Mouse (Mus musculus) urinary bladder, adult 18-20 months (tissue): ENCODE measurements around the gene Epha4.
A peak's percentile ranks its signal among the peaks of the same experiment; 100 is the strongest.

ENCODE experiments used
- DNase-seq, 2 experiments: peaks; one replicate each; pipeline ENCODE4 v3.0.0; 2022; ENCODE audit warnings: low spot score in 2 of 2, mixed read lengths in 2 of 2

Epha4 gene

DNA sequence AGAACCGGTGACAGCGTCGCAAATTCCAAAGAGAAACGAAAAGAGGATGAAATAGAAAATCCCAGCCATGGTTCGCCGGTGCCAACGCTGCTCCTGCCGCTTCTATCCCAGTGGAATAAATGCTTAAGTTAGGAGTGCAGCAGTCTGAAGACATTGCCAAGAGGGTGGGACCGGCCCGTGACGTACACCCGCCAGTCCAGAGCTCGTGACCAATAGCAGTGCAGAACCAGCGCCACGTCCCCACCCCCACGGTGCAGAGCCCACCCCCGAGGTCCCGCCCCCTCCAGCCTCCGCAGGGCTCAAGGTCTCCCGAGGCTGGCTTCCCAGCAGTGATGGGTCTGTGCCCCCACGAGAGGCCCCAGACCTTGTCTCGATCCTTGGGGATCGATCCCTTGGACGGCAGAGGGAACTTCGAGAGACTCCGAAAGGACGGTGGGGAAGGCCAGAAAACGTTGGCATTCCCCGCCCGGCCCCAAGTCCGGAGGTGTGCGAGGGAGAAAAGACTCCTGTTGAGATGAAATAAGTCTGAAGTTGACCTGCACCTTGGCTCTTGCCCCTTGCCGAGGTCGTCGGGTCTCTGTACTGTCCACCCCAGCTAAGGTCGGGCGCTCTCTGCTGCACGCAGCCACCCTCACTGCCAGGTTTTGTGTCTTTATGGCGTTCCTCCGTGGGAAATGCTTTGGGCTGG lies at the start of gene Epha4:
Gene Epha4 (minus strand): TSS at position 126 of the 688 bp plus-strand sequence.
- peak; percentile 82 to 90 for DNase-seq

DNA sequence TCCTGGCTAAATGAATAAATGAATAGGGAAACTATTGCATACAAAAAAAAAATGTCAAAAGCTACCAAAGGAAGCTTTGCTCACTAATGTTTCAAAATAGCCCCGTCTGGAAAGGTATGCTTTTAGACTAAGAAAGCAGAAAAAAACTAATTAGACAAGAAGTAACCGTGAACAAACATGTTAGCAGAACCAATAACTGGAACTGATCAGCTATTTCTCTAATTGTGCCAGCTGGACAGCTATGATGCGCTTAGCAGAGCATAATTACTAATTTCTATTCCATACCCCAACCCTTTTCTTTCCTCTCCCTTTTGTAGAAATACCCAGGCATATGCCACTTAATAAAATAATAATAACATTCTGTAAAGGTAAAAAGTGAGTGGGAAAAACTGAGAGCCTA lies 41.3 kb upstream of the Epha4 start:
- no peak for DNase-seq

DNA sequence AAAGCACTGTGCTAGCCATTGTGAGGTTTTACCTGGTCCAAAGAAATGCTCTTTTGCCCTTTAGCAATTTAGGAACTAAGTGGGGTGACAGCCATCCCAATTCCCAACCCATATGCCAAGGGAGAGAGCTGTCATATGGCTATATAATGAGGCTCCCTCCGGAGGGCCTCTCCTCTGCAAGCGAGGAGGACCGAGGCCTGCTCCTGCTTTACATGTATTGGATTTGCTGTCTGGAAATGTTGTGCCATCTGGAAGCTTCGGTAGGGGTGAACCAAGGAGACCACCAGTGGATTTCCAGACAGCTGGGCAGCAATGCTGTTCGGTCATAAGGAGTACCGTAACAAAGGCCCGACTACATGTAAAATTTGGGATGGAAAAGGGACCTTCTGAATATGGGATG lies 37.0 kb upstream of the Epha4 start:
- no peak for DNase-seq

DNA sequence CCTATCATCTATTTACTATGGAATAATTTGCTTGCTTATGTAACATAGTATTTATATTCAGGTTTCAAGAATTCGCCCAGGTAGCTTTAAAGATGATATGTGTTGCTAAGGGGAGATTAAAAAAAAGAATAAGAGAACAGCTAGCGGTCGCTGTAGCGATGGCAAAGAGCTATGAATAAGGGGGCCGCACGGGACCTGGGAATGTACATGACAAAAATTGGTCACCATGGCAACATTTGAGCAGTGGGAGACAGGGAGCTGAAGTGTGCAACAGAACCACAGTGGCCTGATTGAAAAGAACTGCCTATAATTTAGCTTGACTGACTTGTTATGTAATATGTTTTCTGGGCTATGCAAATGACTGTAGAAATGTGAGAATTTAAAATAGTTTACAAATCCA lies 30.8 kb upstream of the Epha4 start:
- DNase-seq, result no peak

DNA sequence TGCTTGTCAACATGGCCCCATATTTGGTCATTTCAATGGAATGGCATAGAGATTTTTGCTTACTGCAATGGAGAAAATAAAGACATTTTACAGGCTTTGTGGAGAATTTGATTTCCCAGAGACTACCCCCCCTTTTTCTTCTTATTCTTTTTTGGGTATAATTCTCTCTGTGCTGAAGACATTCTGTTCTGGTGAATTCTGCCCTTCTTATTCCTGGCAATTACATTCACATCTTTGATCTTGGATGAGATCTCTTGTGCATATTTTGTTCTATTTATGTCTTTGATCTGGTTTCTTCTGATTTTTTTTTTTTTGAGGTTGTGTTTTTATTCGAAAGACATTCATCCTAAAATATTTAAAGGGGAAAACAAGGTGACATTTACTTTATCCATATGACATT lies 30.1 kb upstream of the Epha4 start:
- no peak for DNase-seq

DNA sequence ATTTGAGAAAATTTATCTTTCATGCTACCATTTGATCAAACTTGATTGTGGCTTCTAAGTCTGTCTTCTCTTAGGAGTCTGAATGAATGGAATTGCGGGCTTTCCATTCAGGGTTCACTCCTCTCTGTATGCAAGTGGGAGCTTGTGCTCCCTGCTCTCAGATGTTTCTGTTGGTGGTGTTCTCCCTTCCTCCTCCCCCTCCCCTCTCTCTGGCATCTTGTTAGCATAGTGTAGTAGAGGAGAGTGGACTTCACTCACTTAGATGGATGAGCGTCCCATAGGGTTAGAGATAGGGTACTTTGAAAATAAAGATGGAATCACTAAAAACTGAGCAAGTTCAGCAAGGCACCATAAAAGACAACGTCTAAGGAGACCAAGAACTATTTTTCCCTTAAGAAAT lies 29.4 kb upstream of the Epha4 start:
- DNase-seq, result no peak

DNA sequence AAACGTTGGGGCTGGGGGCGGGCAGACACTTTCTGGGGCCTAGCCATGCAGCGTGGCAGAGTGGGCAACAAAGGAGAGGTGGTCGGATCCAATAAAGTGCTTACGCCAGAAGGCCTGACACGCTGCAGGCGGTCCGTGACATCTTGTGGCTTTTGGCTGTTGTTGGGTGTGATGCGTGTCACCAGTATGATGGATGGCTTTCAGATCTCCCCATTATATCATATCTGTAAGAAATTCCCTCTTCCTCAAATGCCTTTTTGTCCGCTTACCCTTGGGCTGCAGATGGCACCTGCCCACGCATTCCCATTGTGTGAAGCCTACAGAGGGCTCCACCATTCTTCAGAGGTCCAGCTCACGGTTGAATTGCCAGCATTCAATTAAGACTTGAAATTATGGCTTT lies 25.1 kb upstream of the Epha4 start:
- no peak for DNase-seq

DNA sequence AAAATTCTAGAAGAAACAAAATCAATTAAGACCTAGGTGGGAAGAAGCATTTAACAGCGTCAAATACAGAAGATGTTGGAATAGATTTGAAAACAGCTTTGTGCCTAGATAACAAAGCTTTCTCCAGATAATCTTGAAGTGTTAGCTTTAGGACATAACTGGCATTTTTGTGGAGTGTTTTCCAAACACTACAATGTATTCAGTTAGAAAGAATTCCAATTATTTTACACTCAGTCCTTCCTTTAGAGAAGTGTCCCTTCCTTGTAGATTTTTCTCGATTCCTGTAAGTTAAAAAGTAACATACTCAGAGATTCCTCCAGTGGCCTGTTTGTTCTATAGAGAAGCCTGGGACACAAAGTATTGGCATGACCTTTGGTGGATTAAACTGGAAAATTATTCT lies 23.7 kb upstream of the Epha4 start:
- DNase-seq, result no peak

DNA sequence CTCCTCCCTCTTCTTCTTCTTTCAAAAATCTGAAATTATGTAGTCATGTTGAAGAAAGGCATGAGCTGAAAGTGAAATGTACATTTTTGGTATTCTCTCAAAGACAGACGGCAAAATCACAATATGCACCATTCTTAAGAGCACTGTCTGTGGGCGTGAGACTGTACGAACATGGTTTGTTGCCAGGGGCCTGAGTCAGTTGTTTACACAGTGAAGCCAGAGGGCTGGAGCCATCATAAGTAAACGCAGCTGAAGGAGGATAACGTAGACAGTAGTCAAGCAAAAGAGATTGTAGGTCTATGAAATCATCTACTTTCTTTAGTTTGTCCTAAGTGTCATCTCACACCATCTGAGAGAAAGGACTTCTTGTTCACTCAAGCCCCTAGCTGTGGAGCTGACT lies 21.0 kb upstream of the Epha4 start:
- DNase-seq, result peak in 1 of 2 experiments; percentile 29

DNA sequence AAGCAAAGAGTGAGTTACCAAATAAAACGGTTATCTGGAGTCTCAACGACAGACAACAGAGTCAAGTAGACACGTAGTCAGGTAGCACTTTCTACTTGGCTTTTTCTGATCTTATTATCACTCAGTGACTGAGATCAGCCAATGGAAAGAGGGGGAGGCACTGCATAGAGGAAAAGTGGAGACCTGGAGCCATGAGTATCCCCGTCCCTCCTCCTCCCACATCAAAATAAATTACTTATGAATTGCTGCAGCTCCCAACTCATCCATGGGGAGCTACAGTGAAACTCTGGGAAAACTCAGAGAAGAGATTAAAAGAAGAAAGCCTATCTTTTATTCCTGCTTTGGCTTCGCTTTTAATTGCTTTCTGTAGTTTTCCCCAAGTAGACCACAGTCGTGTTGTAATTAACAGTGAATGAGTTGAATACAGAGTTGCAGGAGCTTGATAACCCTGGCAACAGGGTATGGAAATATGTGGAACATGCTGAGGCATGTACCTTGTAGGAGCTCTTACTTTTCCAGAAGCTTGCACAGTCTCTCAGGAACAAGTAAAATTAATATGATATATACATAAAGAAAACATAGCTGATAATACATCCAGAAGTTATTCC lies 17.8 kb upstream of the Epha4 start:
- no peak for DNase-seq

DNA sequence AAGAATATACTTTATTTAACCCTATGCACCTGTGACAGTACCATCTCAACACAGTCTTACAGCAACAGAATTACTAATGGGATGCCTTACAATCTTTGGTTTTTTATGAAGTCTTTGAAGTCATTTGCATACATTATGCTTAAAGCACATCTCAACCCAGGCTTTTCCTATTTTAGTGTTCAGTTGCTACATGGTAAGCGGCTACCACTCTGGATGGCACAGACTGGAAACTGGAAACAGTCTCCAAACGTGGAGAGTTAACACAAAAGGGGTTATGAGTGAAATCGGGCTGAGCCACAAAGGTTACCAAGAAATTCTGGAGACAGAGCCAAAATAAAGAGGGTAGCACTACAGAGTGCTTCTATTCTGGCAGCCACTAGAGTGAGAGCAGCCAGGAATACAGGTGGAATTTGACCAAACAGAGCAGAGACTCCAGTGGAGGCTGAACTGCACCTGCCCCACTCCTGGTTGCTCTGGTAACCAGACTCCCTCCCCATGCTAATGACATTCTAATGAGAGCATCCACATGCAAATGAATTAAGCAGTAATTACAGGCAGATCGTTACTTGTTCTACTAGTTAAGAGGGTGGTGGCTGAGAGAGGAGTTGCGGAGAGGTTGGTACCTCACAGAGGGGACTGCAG lies 17.2 kb upstream of the Epha4 start:
- no peak for DNase-seq

DNA sequence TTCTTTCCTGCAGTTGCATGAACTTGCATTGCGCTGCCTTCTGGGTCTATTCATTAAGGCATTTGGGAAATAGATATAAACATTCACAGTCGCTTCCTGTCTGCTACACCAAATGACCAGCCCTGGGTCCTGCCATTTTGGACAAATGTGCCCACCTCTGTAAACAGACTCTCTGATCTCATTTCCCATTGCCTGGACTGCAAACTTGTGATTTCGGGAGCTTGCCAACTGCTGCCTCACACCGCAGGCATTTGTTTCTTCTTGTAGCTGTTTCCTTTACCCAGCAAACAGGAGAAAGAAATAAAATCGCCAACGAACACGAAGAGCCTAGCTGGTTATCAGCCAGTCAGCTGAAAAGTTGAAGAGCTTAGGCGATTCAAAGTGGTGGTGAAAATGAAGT lies 10.2 kb upstream of the Epha4 start:
- DNase-seq, result no peak

DNA sequence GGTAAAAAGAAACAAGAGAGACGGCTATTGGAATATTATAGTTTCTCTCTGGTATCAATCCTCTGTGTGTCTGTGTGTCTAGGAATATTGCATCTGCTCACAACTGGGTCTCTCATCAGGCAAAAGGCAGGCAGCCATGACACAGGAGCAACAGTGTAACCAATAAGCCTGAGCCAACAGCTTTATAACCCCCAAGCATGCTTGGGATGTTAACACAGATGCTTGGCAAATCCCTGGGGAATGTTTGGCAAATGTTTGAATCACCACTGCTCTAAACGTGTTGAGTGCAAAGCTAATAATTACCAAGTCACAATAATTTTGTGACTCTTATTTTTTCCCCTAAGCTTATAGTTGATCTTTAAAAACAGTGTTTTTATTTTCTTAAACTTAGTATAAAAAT lies 8.5 kb upstream of the Epha4 start:
- DNase-seq, result no peak

DNA sequence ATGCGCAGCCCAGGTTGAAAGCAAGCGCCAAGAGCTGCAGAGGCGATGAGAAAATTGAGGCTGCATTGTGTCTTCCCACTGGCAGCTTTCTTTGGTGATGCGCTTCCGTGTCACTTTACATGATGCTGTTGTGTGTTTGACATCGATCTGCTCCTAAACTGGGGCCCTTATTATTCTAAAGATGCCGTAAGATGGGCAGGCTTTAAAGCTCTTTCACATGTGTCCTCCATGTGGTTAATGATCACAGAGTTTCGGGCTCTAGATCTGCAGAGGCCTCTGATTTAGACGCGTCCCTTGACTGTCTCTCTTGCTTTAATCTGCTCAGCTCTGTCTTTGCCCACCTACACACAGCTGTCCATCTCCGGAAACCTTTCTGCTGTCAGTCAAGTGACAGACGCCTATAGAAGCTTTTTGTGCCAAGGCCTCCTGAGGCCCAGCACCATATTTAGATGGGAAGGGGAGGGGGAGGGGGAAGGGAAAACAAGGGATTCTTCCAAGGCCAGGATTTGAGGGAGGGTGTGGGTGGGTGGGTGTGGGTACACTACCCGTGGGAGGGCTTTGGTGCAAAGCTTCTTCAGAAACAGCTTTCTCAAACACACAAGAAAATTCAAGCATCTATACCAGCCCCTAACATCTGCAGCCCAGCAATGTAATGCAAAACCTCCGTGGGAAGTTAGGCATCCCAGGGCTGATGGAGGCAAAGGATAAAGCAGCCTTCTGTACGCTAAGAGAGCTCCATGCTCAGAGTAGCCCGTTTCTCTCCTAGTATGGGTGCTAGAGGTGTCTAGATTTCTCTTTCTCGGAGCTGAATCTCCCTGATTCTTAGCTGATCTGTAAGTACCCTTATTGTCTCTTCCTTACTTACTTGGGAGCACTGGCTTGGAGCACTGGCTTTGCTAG lies 7.0 kb upstream of the Epha4 start:
- no peak for DNase-seq

DNA sequence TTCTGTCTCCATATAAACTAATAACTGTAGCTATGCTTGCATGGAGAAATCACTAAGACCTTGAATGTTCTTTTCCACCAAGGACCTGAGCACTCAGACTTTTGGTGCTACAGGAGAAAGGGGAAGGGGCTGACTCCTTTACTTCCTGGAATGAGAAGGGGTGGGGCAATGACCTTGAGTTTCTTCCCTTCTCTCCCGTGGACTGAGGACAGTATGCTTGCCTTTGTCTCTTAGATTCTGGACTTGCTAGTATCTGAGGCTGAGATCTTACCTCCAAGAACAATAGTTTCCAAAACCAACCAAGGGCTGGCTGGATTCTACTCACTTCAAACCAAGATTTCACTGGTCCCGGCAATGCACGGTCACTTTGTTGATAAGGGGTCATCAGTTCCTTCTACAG lies 3.8 kb upstream of the Epha4 start:
- DNase-seq, result no peak

DNA sequence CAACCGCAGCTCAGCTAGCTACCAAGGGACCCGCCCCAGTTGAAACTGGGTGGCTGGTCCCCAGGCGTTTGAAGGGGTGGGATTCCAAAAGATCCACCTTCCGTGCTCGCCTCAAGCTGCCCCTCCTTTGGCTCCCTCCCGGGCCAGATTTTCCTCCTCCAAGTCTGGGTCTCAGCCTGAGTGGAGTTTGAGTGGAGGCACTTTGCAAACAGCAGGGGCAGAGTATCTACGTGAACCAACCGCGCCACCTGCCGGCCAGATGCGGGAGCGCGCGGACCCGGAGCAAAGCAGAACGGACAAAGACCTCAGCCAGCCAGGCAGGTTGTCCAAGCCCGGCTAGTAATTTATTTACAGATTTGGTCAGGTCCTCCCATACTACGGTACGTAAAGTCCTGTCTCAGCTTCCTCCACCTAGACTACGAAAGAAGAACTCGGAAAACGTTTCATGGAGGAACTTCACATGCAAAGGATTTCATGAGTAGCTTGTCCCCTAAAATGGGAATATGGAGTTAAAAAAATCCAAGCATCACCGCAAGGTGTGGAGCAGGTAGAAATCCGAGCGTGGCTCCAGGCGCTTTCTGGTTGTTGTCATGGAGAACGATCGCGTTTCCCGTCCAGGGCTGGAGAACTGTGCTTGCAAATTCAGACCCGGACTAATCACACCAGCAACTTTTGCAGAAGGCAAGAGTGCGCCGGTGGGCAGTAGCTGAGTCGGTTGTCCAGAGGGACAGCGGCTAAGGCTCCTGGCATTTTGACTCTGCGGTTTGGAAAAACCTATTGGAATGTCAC lies 1.5 kb upstream of the Epha4 start:
- DNase-seq, result peak; percentile 85 to 97

DNA sequence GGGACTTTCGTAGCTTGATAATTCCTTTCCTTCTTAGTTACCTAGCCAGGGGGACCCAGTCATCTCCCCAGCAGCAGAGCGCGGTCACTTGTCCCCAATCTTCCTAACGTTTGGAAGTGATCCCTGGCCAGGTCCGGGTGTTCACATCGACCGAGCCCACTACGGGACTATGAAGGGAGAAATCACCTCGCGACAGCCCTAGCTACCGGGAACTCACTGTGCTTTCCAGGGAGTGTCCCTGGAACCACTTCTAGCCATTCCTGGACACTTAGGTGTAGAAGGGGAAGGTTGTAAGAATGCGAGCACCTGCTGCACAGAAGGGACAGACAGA lies 728 bp upstream of the Epha4 start:
- no peak for DNase-seq

DNA sequence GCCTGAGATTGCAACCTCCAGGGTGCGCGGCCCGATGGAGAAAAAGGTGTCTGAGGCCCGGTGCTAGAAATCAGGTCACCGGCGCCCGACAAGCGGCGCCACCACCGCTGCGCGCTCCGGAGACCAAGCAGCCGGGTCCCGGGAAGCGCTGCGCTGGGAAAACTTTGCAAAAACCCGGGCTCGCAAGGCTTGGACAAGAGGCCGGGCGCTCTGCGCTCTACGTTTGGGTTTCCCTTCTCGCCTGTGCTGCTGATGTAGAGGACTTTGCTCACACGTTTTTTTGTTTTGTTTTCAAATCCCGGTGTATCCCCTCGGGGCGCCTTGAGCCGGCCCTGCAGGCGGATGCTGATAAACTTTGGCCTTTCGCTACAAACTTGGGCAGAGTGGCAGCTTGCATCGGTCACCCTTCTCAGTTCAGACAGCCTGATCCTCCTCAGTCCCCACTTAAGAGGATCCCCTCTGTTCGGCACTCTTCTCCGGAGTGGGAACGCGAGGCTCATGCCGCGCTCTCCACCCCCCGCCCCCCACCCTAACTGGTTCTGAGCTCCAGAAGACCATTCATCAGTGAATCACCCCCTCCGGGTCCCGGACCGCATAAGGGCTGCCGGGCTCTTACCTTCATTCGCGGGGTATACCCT lies 444 bp downstream of the Epha4 start:
- DNase-seq, result peak; percentile 13 to 52

DNA sequence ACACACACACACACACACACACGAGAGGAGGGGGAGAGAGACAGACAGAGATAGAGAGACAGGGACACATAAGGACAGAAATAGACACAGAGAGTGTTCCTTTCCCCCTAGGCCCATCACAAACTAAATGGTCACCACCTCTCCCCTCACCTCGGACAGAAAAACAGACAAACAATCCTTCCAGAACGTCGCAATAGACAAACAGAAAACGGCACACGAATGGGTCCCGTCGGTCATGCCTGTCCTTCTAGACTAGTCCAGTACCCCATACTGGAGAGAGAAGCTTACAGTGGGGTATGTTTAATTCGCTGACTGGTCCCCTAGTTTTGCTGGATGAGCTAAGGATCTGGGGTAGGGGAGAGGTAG lies 946 bp downstream of the Epha4 start:
- no peak for DNase-seq

DNA sequence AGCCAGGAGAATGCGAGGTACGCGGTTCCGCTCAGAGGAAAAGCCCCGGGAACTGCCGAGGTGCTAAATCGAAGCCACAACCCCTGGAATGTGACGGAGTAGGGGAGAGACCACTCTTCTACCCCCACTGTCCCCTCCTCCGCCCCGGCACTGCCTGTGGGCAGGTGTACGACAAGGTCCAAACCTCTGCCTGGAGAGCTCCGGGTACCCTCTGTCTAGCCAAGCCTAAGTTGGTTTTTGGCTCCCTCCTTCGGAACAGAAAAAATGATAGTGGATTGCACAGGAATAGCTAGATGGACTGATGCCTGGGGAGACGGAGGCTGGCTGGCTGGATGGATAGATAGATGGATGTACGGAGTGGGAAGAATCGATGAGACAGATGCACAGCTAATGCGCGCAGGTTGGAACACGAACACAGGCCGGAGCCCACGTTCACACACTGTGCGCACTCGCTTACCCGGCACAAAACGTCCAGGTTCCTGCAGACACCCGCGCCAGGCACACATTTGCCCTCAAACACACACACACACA lies 1.4 kb downstream of the Epha4 start:
- DNase-seq, result peak; percentile 25 to 62
